Mouse (Mus musculus): ENCODE measurements around the gene Tesk2. TPM values are rescaled to one million over a fixed set of nuclear protein-coding genes. Genes with fewer than 3 reads are reported as not detected.
"Not testable (repeated sequence)": the region's sequence is repeated elsewhere in the genome, so short reads cannot be mapped to it uniquely, and the experiment has no call there.

Tesk2 gene
- 2.7 and 4.1 TPM in 2 replicates for total RNA-seq (2014; fragmentation: Nextera tagmentation)
- 2.1 and 2.6 TPM in 2 replicates for total RNA-seq (2017)

- peak; percentile 95 for ATAC-seq (replicated peaks; ENCODE audit: low FRiP score, low TSS enrichment, poor library complexity, severe bottlenecking)
Measured at GRCm38 (mm10) chr4:116720343-116721097, at the start of gene Tesk2. Gene Tesk2, plus strand, starts transcription at chr4:116720948.

GRCm38 (mm10) chr4:116672785-116673184 is 48.0 kb upstream of the Tesk2 start:
- ATAC-seq (replicated peaks; ENCODE audit: low FRiP score, low TSS enrichment, poor library complexity, severe bottlenecking): peak; percentile 91

DNA sequence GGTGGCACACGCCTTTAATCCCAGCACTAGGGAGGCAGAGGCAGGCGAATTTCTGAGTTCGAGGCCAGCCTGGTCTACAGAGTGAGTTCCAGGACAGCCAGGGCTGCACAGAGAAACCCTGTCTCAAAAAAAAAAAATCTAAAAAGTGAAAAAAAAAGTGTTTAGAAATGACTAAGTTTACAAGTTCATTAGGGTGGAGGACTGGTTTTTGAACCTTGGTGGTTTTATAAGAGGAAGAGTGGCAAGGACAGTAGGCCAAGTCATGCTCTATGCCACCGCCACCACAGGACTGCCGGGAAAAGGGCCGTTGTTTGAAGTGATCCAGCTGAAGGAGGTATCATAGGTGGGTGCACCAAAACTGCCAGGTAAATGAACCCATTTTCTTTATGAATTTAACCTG is 46.0 kb upstream of the Tesk2 start:
- not testable (repeated sequence) for ATAC-seq (replicated peaks; ENCODE audit: low FRiP score, low TSS enrichment, poor library complexity, severe bottlenecking)

DNA sequence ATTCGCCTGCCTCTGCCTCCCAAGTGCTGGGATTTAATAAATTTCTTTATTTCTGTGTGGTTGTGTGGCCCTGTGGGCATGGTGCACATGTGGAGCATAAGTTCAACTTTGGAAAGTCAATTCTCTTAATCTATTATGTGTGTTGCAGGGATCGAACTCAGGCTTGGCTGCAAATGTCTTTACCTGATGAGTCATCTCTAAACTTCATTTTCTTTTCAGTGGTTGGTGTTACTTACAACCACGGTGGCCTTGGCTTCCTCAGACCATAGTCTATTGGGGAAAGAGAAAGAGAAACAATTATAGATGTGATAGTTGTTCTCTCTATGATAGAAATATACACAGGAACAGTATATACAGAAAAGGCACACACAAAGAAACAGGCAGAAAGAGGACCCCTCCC is 44.7 kb upstream of the Tesk2 start:
- no peak for ATAC-seq (replicated peaks; ENCODE audit: low FRiP score, low TSS enrichment, poor library complexity, severe bottlenecking)

DNA sequence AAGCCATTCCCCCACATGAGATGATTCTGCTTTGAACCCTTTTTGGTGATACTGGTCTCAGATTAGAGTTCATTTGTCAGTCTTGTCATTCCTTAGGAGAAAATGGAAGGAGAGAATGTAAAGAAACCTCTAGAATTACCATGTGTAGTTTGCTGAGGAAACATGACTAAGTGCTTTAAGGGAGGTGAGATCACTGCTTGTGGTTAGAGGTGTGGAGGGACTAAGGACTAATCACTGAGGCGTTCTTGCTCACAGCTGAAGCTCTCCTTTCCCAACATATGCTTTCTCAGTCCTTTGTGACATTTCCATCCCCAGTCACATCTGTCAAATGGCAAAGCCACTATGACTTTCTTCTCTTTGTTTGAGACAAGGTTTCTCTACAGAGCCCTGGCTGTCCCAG is 42.9 kb upstream of the Tesk2 start:
- ATAC-seq (replicated peaks; ENCODE audit: low FRiP score, low TSS enrichment, poor library complexity, severe bottlenecking): no peak

GRCm38 (mm10) chr4:116679141-116679540 is 41.6 kb upstream of the Tesk2 start:
- no peak for ATAC-seq (replicated peaks; ENCODE audit: low FRiP score, low TSS enrichment, poor library complexity, severe bottlenecking)

- not testable (repeated sequence) for ATAC-seq (replicated peaks; ENCODE audit: low FRiP score, low TSS enrichment, poor library complexity, severe bottlenecking)
Measured at GRCm38 (mm10) chr4:116680521-116680920, 40.2 kb upstream of the Tesk2 start.

GRCm38 (mm10) chr4:116683957-116684356 is 36.8 kb upstream of the Tesk2 start:
- ATAC-seq (replicated peaks; ENCODE audit: low FRiP score, low TSS enrichment, poor library complexity, severe bottlenecking): no peak

DNA sequence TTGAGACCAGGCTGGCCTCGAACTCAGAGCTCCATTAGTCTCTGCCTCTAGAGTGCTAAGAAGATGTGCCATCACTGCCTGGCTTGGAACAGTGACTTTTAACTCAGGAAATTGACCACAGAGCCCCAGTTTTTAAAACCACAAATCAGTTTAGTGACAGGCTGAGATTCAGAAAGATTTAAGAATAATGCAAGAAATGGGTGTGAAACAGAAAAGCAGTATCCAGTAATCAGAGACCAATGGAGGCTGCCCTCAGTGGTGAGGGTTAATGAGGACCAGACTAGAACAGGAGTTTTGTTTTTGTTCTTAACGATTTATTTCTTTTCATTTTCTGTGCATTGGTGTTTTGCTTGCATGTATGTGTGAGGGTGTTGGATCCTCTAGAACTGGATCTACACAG is 36.1 kb upstream of the Tesk2 start:
- no peak for ATAC-seq (replicated peaks; ENCODE audit: low FRiP score, low TSS enrichment, poor library complexity, severe bottlenecking)

GRCm38 (mm10) chr4:116685402-116686061 is 35.2 kb upstream of the Tesk2 start, which contains the start of gene Prdx1:
Gene Prdx1, plus strand, starts transcription at chr4:116685544.
- peak; percentile 96 for ATAC-seq (replicated peaks; ENCODE audit: low FRiP score, low TSS enrichment, poor library complexity, severe bottlenecking)

- ATAC-seq (replicated peaks; ENCODE audit: low FRiP score, low TSS enrichment, poor library complexity, severe bottlenecking): no peak
Measured at GRCm38 (mm10) chr4:116687041-116687440, 33.7 kb upstream of the Tesk2 start.

GRCm38 (mm10) chr4:116689309-116689876 is 31.4 kb upstream of the Tesk2 start:
- no peak for ATAC-seq (replicated peaks; ENCODE audit: low FRiP score, low TSS enrichment, poor library complexity, severe bottlenecking)

DNA sequence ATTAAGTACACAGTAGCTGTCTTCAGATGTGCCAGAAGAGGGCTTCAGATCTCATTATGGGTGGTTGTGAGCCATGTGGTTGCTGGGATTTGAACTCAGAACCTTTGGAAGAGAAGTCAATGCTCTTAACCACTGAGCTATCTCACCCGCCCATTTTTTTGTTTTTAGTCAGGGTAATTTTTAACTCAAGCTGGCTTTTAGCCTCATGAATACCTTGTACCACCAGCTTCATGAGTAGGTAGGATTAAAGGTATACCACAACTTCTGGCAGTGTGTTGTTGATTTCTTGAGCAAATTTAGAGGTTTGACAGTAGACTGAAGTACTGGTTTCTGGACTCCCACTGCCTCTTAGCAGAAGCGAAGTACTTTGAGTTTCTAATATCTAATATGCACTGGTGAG is 28.6 kb upstream of the Tesk2 start:
- no peak for ATAC-seq (replicated peaks; ENCODE audit: low FRiP score, low TSS enrichment, poor library complexity, severe bottlenecking)

GRCm38 (mm10) chr4:116693785-116694184 is 27.0 kb upstream of the Tesk2 start:
- ATAC-seq (replicated peaks; ENCODE audit: low FRiP score, low TSS enrichment, poor library complexity, severe bottlenecking): no peak

GRCm38 (mm10) chr4:116698693-116699342 is 21.9 kb upstream of the Tesk2 start:
- ATAC-seq (replicated peaks; ENCODE audit: low FRiP score, low TSS enrichment, poor library complexity, severe bottlenecking): peak; percentile 63

DNA sequence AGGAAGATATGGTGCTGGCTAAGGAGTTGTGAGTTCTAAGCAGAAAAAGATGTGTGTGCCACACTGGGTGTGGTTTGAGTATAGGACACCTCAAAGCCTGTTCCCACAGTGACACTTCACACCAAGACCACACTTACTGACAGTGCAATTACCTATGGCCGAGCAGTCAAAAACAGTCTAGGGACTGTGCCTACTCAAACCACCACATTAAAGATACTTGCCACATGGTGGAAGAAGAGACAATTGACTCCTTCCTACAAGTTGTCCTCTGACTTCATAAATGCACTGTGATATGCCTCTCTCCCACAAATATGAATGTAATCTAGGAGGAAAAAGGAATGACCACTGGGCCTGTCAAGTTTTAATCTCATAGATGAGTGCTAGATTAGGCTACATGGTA is 19.8 kb upstream of the Tesk2 start:
- ATAC-seq (replicated peaks; ENCODE audit: low FRiP score, low TSS enrichment, poor library complexity, severe bottlenecking): no peak

DNA sequence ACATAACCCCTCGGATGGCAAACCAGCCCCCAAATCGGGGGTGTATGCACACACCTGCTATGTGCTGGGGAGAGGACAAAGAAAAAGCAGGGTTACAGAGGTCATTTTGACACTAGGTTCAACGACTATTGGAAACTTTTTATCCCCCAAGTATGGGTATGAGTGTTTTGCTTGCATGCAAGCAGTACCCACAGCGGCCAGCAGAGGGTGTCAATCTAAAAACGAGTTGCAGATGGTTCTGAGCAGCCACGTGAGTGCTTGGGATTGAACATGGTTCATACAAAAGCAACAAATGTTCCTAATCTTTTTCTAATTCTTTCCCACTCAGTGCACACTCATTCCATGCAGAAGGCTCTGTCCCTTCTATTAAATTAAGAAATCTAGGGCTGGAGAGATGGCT is 16.9 kb upstream of the Tesk2 start:
- ATAC-seq (replicated peaks; ENCODE audit: low FRiP score, low TSS enrichment, poor library complexity, severe bottlenecking): no peak

DNA sequence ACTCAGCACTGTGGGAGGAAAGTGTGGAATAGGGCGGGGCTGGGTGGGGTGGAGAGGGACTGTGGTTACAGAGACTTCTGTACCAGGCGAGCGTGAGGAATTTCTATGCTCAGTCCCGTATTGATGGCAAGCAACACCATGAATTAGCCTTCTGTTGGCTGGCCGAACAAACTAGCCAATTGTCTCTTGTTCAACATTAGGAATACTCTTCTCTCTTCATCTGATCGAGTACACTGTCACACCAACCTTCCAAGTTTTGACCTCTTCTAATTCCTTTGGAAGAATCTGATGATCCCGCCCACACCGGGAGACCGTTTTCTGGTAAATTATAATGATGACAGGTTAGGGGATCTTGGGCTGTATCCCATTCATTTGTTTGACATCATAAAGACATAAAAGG is 13.1 kb upstream of the Tesk2 start:
- no peak for ATAC-seq (replicated peaks; ENCODE audit: low FRiP score, low TSS enrichment, poor library complexity, severe bottlenecking)

DNA sequence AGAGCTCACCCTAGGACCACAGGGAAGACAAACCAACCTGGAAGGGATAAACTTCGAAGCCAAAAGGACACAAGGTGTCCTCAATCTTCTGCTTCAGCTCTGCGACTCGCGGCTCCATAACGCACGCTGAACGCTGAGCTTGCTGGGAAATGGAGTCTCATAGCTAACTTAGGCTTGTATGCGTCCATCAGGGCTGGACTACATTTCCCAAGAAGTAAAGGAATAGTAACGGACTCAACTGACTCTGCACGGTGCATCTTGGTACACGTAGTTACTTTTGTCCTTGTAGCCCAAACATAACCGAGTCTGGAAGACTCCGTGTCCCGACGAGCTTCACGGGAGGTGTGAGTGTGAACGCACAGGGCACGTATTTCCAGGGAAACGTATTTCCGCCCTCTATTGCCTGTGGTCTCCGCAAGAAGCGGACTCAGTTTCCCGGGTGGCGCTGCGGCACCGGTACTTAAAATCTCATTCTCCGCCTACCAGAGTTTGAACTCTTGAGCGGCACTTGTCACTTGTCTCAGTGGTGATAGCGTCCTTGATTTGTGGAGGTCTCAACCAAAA is 12.5 kb upstream of the Tesk2 start, which contains the start of the genes Mmachc and Ccdc163:
Gene Mmachc (minus strand): TSS at position 206 of the 564 bp plus-strand sequence.
Gene Ccdc163 (plus strand): TSS at position 309 of the 564 bp plus-strand sequence.
- peak; percentile 98 for ATAC-seq (replicated peaks; ENCODE audit: low FRiP score, low TSS enrichment, poor library complexity, severe bottlenecking)

Measured in megakaryocyte-erythroid progenitor cell, adult 5-6 weeks (primary cell).